Mouse (Mus musculus) retina, postnatal 7 days (tissue): ENCODE results near the gene Spata48.

Source experiments
- DNase-seq: peaks from one replicate; pipeline ENCODE4 v3.0.0-alpha.2; 2012; ENCODE audit warnings: low read depth, low spot score

Gene Spata48

GRCm38 (mm10) chr11:11461635-11462560 lies at the start of gene Spata48, which contains the start of gene Zpbp:
Spata48 (plus strand) TSS chr11:11462094.
Zpbp (minus strand) TSS chr11:11462408.
- peak; percentile 79 for DNase-seq

GRCm38 (mm10) chr11:11414188-11414587 lies 47.7 kb upstream of the Spata48 start:
- DNase-seq = no peak

GRCm38 (mm10) chr11:11417356-11417755 lies 44.5 kb upstream of the Spata48 start:
- no peak for DNase-seq

- DNase-seq = no peak
Measured at GRCm38 (mm10) chr11:11455037-11455436, 6.9 kb upstream of the Spata48 start.

GRCm38 (mm10) chr11:11462561-11462890 lies 632 bp downstream of the Spata48 start:
- no peak for DNase-seq

- DNase-seq = no peak
Measured at GRCm38 (mm10) chr11:11468924-11469323, 7.0 kb downstream of the Spata48 start.

- DNase-seq = no peak
Measured at GRCm38 (mm10) chr11:11484378-11484777, 22.5 kb downstream of the Spata48 start.

- DNase-seq = no peak
Measured at GRCm38 (mm10) chr11:11492044-11492443, 30.1 kb downstream of the Spata48 start.

GRCm38 (mm10) chr11:11495697-11496096 lies 33.8 kb downstream of the Spata48 start:
- no peak for DNase-seq

GRCm38 (mm10) chr11:11499944-11500343 lies 38.0 kb downstream of the Spata48 start:
- no peak for DNase-seq

GRCm38 (mm10) chr11:11506187-11506586 lies 44.3 kb downstream of the Spata48 start:
- DNase-seq = no peak

GRCm38 (mm10) chr11:11509413-11509812 lies 47.5 kb downstream of the Spata48 start:
- no peak for DNase-seq

GRCm38 (mm10) chr11:11512056-11512455 lies 50.2 kb downstream of the Spata48 start:
- no peak for DNase-seq

- no peak for DNase-seq
Measured at GRCm38 (mm10) chr11:11513008-11513799, 51.3 kb downstream of the Spata48 start.

- no peak for DNase-seq
Measured at GRCm38 (mm10) chr11:11514920-11515319, 53.0 kb downstream of the Spata48 start.

GRCm38 (mm10) chr11:11517781-11518435 lies 56.0 kb downstream of the Spata48 start:
- DNase-seq = no peak

GRCm38 (mm10) chr11:11519255-11520243 lies 57.7 kb downstream of the Spata48 start:
- no peak for DNase-seq

- DNase-seq = no peak
Measured at GRCm38 (mm10) chr11:11521908-11522441, 60.1 kb downstream of the Spata48 start.

GRCm38 (mm10) chr11:11528760-11529159 lies 66.9 kb downstream of the Spata48 start:
- DNase-seq = no peak

- no peak for DNase-seq
Measured at GRCm38 (mm10) chr11:11529165-11529564, 67.3 kb downstream of the Spata48 start.
